Mouse (Mus musculus) embryo, embryonic 10.5 days (tissue): ENCODE measurements around the gene Vhl.

Experiments
- DNase-seq: peaks from one replicate; pipeline ENCODE4 v3.0.0-alpha.2; 2015; ENCODE audit warnings: low spot score

The Vhl gene

DNA sequence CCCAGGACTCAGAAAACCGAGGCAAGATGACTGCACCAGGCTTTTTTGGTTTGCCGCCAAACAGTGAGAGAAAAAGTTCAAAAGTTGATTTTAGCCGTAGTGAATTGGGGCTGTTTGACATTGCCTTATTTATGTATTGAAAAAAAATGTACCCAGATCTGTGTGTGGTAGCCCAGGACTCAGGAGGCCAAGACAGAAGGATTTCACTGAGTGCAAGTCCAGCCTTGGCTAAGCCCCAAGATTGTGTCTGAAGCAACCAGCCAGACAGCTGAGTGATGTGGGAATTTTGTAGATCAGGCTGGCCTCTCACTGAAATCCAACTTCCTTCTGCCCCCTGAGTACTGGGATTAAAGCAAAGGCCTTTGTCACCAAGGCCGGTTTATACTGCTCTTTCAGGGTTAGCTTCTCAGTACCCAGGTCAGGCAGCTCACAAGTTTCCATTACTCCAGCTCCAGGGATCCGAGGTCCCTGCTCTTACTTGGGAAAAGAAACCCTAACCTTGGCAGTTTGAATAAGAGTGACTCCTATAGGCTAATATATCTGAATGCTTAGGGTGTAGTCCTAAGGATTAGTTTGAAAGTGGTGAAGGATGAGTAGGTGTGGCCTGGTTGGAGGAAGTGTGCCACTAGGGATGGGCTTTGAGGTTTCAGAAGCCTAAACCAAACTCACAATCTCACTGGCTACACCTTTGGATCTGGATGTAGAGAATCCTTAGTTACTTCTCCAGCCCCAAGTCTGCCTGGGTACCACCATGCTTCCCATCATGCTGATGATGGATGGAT is 1.4 kb downstream of the Vhl start:
- DNase-seq: no peak

- DNase-seq: no peak
Measured at GRCm38 (mm10) chr6:113630322-113630721, 6.6 kb downstream of the Vhl start.

GRCm38 (mm10) chr6:113632863-113633262 is 9.1 kb downstream of the Vhl start:
- no peak for DNase-seq

GRCm38 (mm10) chr6:113638302-113639040 is 14.7 kb downstream of the Vhl start, which contains the start of gene Irak2:
Irak2 (plus strand) TSS chr6:113638467.
- DNase-seq: peak; percentile 96

DNA sequence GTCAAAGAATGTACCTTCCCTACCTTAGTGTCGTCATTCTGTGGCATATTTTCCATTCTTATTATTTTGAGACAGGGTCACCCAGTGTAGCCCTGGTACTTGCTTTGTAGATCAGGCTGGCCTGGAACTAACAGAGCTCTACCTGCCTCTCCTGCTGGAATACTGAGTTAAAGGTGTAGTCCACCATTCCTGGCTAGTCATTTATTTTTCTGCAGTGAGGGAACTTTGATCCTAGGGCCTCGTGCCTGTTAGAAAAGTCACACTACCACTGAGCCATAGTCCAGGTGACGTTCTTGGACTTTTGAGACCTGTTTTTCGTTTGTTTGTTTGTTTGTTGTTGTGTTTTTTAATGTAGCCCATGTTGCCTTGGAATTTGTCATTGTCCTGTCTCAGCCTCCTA is 15.4 kb downstream of the Vhl start:
- DNase-seq: no peak

- no peak for DNase-seq
Measured at GRCm38 (mm10) chr6:113642605-113643004, 18.8 kb downstream of the Vhl start.

- DNase-seq: no peak
Measured at GRCm38 (mm10) chr6:113643021-113643420, 19.3 kb downstream of the Vhl start.

- no peak for DNase-seq
Measured at GRCm38 (mm10) chr6:113643967-113644366, 20.2 kb downstream of the Vhl start.

- DNase-seq: peak; percentile 8
Measured at GRCm38 (mm10) chr6:113644808-113645207, 21.0 kb downstream of the Vhl start.

GRCm38 (mm10) chr6:113649346-113650196 is 25.8 kb downstream of the Vhl start:
- DNase-seq: no peak

- DNase-seq: no peak
Measured at GRCm38 (mm10) chr6:113650197-113650640, 26.5 kb downstream of the Vhl start.

DNA sequence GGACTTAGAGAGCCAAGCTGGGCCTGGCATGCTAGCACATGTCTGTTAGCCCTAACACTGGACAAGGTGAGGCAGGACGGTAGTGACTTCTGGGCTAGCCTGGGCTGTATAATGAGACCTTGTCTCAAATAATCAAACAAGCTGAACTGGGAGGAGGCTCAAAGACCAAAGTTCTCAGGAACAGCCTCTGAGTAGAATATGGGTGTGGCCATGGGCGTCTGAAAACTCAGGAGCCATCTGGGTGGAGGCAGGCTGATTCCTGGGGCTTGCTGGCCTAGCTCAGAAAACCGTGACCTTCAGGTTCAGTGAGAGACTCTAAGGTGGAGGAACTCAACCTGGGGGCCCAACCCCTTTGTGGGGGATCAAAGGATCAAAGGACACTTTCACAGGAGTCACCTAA is 27.9 kb downstream of the Vhl start:
- DNase-seq: no peak

DNA sequence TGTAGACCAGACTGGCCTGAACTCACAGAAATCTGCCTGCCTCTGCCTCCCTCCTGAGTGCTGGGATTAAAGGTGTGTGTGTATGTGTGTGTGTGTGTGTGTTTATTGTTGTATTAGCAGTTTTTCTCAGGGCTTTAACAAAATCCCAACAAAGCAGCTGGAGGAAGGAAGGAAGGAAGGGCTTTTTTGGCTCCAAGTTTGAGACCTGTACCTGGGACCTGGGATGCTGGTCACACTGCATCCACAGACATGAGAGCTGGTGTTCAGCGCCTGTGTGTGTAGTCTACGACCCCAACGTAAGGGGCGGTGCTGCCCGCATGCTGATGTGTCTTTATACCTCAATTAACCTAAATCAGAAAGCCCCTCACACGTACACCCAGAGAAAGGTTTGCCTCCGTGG is 29.8 kb downstream of the Vhl start:
- no peak for DNase-seq

- no peak for DNase-seq
Measured at GRCm38 (mm10) chr6:113654102-113654501, 30.3 kb downstream of the Vhl start.

GRCm38 (mm10) chr6:113654753-113655397 is 31.1 kb downstream of the Vhl start:
- no peak for DNase-seq

DNA sequence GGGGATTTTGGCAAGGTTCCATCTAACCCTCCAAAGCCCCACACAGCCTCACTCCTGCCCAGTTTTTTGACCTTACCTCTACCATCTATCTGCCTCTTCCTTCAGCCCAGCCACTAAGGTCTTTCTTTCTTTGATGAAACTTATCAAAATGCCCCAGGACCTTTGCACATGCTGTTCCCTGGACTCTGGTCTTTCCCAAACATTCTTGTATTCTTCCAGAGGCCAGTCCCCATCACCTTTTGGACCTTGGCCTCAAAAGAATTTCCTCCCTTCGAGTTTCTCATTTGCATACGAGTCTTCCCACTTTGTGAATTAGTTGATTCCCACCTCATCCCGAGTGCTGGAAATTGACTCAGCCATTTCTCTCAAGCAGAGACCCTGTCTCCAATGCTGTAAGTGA is 31.7 kb downstream of the Vhl start:
- no peak for DNase-seq

- no peak for DNase-seq
Measured at GRCm38 (mm10) chr6:113656847-113657246, 33.1 kb downstream of the Vhl start.

DNA sequence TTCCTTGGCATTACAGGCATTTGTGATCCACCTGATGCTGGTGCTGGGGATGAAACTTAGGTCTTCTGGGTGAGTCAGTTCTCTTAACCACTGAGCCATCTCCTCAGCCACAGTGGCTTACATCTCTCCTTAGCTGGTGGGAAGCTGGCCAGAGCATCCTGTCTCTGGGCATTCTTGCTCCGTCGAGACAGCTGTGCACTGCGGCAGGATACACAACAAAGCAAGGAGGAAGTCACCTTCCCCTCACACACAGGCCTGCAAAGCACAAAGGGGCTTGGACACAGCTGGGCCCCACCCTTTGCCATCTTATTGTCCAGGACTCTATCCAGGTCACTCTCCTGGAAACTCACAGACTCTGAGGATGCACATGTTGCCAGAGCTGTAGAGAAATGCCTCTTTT is 34.5 kb downstream of the Vhl start:
- no peak for DNase-seq

DNA sequence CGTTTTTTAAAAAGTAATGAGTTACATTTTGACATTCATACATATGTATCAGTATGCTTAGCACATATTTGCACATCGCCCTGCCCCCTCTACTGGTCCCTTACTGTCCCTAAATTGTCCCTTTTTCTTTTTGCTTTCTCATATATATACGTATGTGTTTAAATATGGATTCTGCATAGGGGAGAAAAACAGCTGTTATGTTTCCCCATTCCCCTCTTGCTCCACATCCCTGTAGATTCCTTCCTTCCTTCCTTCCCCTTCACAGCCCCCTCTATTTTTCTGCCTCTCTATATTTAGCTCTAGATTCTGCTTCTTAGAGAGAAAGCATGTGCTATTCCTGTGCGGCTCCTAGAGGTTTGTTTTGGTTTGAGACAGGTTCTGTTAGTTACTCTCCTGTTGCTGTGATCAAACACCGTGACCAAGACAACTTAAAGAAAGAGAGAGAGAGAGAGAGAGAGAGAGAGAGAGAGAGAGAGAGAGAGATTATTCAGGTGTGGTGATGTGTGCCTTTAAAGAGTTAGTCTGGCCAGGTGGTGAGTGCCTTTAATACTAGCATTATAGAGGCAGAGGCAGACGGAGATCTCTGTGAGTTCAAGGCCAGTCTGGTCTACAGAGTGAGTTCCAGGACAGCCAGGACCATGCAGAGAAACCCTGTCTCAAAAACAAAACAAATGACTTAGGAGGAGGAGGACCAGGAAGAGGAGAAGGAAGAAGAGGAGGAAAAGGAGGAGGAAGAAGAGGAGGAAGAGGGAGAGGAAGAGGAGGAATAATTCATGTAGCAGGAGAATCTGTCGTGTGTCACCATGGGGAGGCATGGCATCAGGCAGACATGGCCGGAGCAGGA is 36.1 kb downstream of the Vhl start:
- DNase-seq: no peak

GRCm38 (mm10) chr6:113660492-113661352 is 37.0 kb downstream of the Vhl start:
- DNase-seq: peak; percentile 11
